Mouse (Mus musculus): ENCODE measurements around the gene Ppargc1a.

- TF ChIP-seq POLR2A (IDR thresholded peaks at IDR 0.05; ENCODE audit: borderline replicate concordance, extremely low read depth, insufficient read depth, insufficient read length, poor library complexity, severe bottlenecking) = no peak
- TF ChIP-seq CTCF (IDR thresholded peaks at IDR 0.05; ENCODE audit: borderline replicate concordance, extremely low read depth, insufficient read depth, insufficient read length) = no peak
Observed at GRCm38 (mm10) chr5:51529444-51529843, 38.1 kb downstream of the Ppargc1a start.

Measured in brain, embryonic 14.5 days (tissue).